Mouse (Mus musculus) cerebellum, adult 2 months (tissue): ENCODE measurements at regions not wholly inside any gene's neighbourhood (a gene's known extent, or its start where the extent isn't known, plus 50 kb on each side); places are given as distances from the start of the nearest gene placed in this dataset.

Source experiments
- CTCF ChIP-seq: fragments of 200-500 bp; IDR thresholded peaks from 2 replicates; pipeline ENCODE4 v1.5.1; 2011; ENCODE audit warnings: low read depth, mild to moderate bottlenecking, control low read depth, low read length, moderate library complexity, borderline replicate concordance; ENCODE audit not compliant: insufficient read depth
- POLR2A ChIP-seq: fragments of 200-500 bp; IDR thresholded peaks from 2 replicates; pipeline ENCODE4 v1.6.1; 2011; ENCODE audit warnings: low read length, control low read depth, borderline replicate concordance; ENCODE audit not compliant: insufficient read depth

DNA sequence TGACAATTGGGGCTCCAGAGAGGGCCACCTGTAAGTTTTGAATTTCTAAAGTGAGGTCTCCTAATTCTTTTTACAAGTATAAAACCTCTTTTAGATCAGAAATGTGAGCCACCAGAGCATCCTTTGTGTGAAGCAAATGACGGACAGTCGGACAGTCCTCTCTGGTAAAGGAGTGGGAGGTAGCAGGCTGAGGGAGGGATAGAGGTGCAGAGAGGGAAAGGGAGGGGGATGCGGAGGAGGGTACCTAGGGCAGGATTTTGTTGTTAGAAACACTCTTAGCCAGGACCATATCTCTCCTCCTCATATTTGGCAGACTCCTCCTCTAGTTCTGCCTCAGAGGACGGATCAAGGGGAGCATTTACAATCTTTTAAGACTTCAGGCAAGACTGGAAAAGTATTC is 130.3 kb upstream of the Adcyap1 start:
- TF ChIP-seq POLR2A (no peak), CTCF (no peak)
